Mouse (Mus musculus) bone marrow, adult 2 months (tissue): ENCODE data around the gene Olfr1264.

ENCODE experiments used
- CTCF ChIP-seq: fragments of 200-500 bp; IDR thresholded peaks from 2 replicates; pipeline ENCODE4 v1.5.1; 2011; ENCODE audit warnings: low read length, control low read depth; ENCODE audit not compliant: control insufficient read depth, insufficient read depth
- POLR2A ChIP-seq: fragments of 200-500 bp; IDR thresholded peaks from 2 replicates; pipeline ENCODE4 v1.6.1; 2011; ENCODE audit warnings: low read depth, mild to moderate bottlenecking, control low read depth, low read length, borderline replicate concordance; ENCODE audit not compliant: control insufficient read depth

DNA sequence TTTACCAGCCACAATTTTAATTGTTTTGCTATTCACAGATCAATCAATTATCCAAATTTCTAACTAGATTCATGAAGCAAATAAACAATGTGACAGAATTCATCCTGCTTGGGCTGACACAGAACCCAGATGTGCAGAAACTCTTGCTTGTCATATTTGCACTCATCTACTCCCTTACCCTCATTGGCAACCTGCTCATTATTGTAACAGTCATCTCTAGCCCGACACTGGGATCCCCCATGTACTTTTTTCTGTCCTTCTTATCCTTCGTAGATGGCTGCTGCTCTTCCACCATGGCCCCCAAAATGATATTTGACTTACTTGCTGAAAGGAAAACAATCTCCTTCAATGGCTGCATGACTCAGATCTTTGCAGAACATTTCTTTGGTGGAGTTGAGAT lies 47.7 kb downstream of the Olfr1264 start:
- TF ChIP-seq POLR2A (no peak), CTCF (no peak)
